Mouse (Mus musculus) heart, embryonic 13.5 days (tissue): ENCODE measurements around the gene Ric8b. TPM values are rescaled to one million over a fixed set of nuclear protein-coding genes. Genes with fewer than 3 reads are reported as not detected.

ENCODE experiments used
- ATAC-seq: fragments of 200-750 bp; cut with Nextera tagmentation; 2 replicates; pipeline ENCODE4 v1.8.0; 2017; ENCODE audit warnings: moderate TSS enrichment; ENCODE audit not compliant: insufficient number of reproducible peaks, low FRiP score, low TSS enrichment; ENCODE audit errors: extremely low read depth
- H3K27ac ChIP-seq: fragments of 300-500 bp; sonication (generic); replicated peaks from 2 replicates; pipeline ENCODE4 v1.5.1; 2015; ENCODE audit warnings: moderate library complexity, mild to moderate bottlenecking, inconsistent platforms
- H3K27me3 ChIP-seq: fragments of 300-500 bp; sonication (generic); replicated peaks from 2 replicates; pipeline ENCODE4 v1.6.1; 2015; ENCODE audit warnings: mild to moderate bottlenecking, inconsistent platforms
- H3K36me3 ChIP-seq: fragments of 300-500 bp; sonication (generic); 2 replicates; pipeline ENCODE4 v1.6.1; 2015; ENCODE audit warnings: mild to moderate bottlenecking, inconsistent platforms
- H3K4me1 ChIP-seq: fragments of 300-500 bp; sonication (generic); 2 replicates; pipeline ENCODE4 v1.6.1; 2015; ENCODE audit warnings: inconsistent platforms
- H3K4me2 ChIP-seq: fragments of 300-500 bp; sonication (generic); 2 replicates; pipeline ENCODE4 v1.6.1; 2015; ENCODE audit warnings: inconsistent platforms, mild to moderate bottlenecking, moderate library complexity
- H3K4me3 ChIP-seq: fragments of 300-500 bp; sonication (generic); 2 replicates; pipeline ENCODE4 v1.5.1; 2015; ENCODE audit warnings: moderate library complexity, mild to moderate bottlenecking, inconsistent platforms
- H3K9ac ChIP-seq: fragments of 300-500 bp; sonication (generic); 2 replicates; pipeline ENCODE4 v1.6.1; 2015; ENCODE audit warnings: inconsistent platforms, mild to moderate bottlenecking, moderate library complexity
- H3K9me3 ChIP-seq: fragments of 300-500 bp; sonication (generic); 2 replicates; pipeline ENCODE4 v1.6.1; 2016; ENCODE audit warnings: inconsistent platforms
- WGBS: fragments of 180-500 bp; shearing (Covaris S2); methylation state at CpG from one replicate; pipeline ENCODE4 v1.1.7; 2015; ENCODE audit warnings: mixed read lengths; 5-methylcytosine and 5-hydroxymethylcytosine counted together
- polyA plus RNA-seq: library from polyadenylated mRNA; unstranded; fragments of >200 nt; fragmentation: Nextera tagmentation; extraction: Ambion mirVana; gene quantifications from 2 replicates; pipeline ENCODE4 v1.2.1, GENCODE M21; 2015

The Ric8b gene
- polyA plus RNA-seq, 1 experiment from 2014 or later, result 14.3 TPM

- 84% methylated on average over 2 of the region's 2 CpGs for WGBS
- peaks cover 50% of the 10 kb centered on the region for H3K4me1 ChIP-seq
- peaks cover 38% of the 10 kb centered on the region for H3K36me3 ChIP-seq
- no peak overlapping the region for H3K4me3 ChIP-seq
- ATAC-seq, result no peak
- H3K4me2 ChIP-seq, result no peak overlapping the region
- peak overlapping the region; percentile 90; the same call in 1 of the 2 replicates for H3K27ac ChIP-seq
- H3K9me3 ChIP-seq, result no peaks in the 10 kb centered on the region
- no peaks in the 10 kb centered on the region for H3K27me3 ChIP-seq
- no peak overlapping the region for H3K9ac ChIP-seq
These were observed 49.1 kb downstream of the Ric8b start for GRCm38 (mm10) chr10:84966542-84966941.

- Histone ChIP-seq H3K27ac (peak overlapping the region; percentile 90), H3K9me3 (no peaks in the 10 kb centered on the region), H3K27me3 (no peaks in the 10 kb centered on the region), H3K36me3 (peaks cover 46% of the 10 kb centered on the region), H3K4me1 (peaks cover 43% of the 10 kb centered on the region), H3K9ac (peak overlapping the region; percentile 56), H3K4me2 (peak overlapping the region; percentile 51), H3K4me3 (no peak overlapping the region)
- WGBS, result 35% methylated on average over 6 of the region's 6 CpGs
- no peak for ATAC-seq
These were observed 50.2 kb downstream of the Ric8b start for GRCm38 (mm10) chr10:84967645-84968044.

DNA sequence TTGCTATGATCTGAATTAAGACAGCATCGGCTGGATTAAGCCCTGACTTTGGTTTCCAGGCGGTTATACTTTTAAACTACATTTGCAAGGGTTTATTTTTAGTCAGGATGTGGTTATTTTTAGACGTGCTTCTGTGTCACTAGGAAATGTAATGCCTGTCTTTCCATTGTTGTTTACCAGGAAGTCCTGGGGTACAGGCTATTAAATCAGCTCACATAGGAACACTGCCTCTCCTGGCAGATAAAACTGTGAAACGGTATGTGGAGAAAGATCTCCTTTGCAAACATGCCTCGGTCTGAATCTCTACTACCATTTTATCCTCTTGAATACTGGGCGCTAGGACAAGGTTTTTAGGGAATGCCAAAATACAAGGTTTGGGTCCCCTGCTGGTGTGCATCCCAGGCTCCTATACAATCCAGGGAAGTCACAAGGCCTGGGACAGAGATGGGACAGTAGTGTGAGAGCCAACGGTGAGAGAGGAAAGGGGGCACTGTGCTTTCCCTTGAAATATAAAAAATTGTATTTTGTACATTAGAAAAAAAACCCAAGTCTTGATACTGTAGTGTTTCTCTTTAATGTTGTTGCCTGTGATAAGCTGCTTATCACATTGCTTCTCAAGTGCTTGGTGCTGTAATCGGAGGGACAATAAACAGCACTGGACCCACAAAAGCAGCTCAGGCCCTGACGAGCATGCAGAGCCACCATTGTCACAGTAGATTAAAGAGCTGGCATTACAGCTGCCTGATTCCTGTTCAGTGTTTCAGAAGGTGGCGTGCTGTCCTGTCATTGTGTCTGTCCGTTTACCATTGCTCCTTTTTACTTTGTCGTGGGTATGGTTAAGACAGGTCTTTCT lies 51.7 kb downstream of the Ric8b start:
- Histone ChIP-seq H3K9me3 (no peaks in the 10 kb centered on the region), H3K27ac (peak overlapping the region; percentile 90), H3K36me3 (peaks cover 43% of the 10 kb centered on the region), H3K4me3 (0 out of 2 replicates have a peak overlapping the region, but pooled peaks have one; percentile 0), H3K27me3 (no peaks in the 10 kb centered on the region), H3K4me2 (peak overlapping the region; percentile 51), H3K4me1 (peaks cover 40% of the 10 kb centered on the region), H3K9ac (peak overlapping the region; percentile 52)
- ATAC-seq, result no peak
- WGBS, result 21% methylated on average over 12 of the region's 12 CpGs

DNA sequence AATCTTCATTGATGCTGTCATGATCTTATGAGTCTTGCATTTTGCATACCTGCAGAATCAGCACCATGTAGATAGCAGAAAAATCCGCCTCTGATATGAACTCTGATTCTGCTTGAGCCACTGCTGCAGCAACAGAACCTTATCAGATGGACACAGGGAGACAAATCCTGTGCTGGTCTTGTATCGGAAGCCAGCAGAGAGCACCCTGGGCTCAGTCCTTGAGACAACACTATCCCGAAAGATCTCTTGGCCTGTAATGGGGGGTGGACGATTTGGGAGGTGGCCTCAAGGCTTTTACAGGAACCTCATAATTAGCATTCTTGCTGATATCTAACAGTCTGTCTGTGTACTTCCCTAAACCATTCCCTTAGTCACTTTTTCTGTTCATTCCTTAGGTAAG lies 57.8 kb downstream of the Ric8b start:
- H3K4me2 ChIP-seq, result no peak overlapping the region
- peaks cover 61% of the 10 kb centered on the region for H3K36me3 ChIP-seq
- H3K27ac ChIP-seq, result no peak overlapping the region
- H3K27me3 ChIP-seq, result no peaks in the 10 kb centered on the region
- H3K9me3 ChIP-seq, result no peaks in the 10 kb centered on the region
- H3K4me1 ChIP-seq, result peaks cover 18% of the 10 kb centered on the region
- ATAC-seq, result no peak
- 73% methylated on average over 4 of the region's 4 CpGs for WGBS
- no peak overlapping the region for H3K4me3 ChIP-seq
- H3K9ac ChIP-seq, result no peak overlapping the region

DNA sequence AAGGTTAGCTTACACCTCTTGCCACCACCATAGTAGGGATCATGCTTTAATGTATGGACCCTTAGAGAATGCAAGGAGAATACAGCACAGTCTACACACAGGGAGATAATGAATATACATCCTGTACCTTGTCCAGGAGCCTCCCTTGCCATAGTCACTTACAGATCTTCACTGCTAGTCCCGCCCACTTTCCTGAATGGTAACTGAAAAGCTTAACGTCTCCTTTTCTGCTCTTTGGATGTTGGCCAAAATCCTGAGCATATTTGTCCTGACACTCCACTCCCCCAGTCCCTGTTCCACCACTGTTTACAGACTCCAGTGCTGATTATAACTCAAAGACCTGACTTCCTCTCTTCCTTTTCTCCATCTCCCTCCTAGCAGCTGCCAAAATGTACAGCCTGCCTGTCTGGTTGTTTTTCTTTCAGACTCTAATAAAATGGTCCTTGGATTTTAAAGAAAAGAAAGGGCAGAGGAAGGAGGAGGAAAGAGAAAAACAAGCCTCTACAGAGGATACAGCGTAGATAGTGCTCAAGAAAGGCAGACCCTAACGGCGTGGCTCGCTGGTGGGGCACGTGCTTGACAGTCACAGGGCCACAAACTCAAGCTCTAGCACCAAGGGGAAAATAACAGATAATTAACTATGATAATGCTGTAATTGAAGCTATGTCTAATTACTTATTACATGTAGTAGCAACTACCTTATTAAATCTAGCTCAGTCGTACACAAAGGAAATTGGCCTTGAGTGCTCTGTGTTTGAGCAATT lies 59.4 kb downstream of the Ric8b start:
- Histone ChIP-seq H3K36me3 (peaks cover 58% of the 10 kb centered on the region), H3K4me2 (no peak overlapping the region), H3K9ac (no peak overlapping the region), H3K9me3 (no peaks in the 10 kb centered on the region), H3K27ac (peak overlapping the region; percentile 84), H3K27me3 (no peaks in the 10 kb centered on the region), H3K4me3 (no peak overlapping the region), H3K4me1 (peaks cover 18% of the 10 kb centered on the region)
- ATAC-seq, result no peak; the same call in 1 of the 2 replicates
- WGBS, result 54% methylated on average over 8 of the region's 8 CpGs

DNA sequence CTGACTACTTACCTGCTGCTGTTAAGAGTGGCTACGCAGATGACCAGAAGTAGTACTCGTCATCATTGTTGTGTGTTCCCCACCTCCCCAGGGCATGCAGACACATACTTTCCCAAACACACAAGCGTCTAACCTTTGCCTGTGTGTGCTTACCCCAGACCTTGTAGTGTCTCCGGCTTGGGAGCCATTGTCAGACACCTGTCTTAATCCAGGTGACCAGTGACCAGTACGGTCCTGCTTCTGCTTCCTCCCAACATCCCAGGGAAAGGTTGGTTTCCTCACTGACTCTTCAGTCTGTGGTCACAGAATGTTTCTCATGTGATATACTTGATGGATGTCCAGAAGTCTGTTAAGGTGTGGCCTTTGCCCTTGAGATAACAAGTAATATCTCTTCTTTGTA lies 62.9 kb downstream of the Ric8b start:
- no peaks in the 10 kb centered on the region for H3K9me3 ChIP-seq
- H3K4me1 ChIP-seq, result peaks cover 22% of the 10 kb centered on the region
- no peak overlapping the region for H3K4me3 ChIP-seq
- no peaks in the 10 kb centered on the region for H3K27me3 ChIP-seq
- H3K9ac ChIP-seq, result no peak overlapping the region
- peaks cover 51% of the 10 kb centered on the region for H3K36me3 ChIP-seq
- 90% methylated on average over 5 of the region's 5 CpGs for WGBS
- H3K27ac ChIP-seq, result no peak overlapping the region
- no peak for ATAC-seq
- no peak overlapping the region for H3K4me2 ChIP-seq

DNA sequence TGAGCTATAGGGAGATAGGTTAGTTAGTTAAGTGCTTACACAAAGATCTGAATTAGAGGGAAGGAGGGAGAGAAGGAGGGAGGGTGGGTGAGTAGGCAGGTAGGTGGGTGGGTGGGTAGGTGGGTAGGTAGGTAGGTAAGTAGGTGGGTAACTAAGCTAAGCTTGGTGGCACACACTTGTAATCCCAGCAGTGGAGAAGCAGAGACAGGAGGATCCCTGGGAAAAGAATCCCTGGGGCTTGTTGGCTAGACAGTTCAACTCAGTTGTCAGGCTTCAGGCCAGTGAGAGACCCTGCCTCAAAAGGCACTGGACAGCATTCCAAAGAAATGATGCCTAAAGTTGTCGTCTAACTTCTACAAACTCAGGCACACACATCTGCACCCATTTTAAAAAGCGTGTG lies 64.0 kb downstream of the Ric8b start:
- 90% methylated on average over 2 of the region's 2 CpGs for WGBS
- H3K4me1 ChIP-seq, result peaks cover 16% of the 10 kb centered on the region
- H3K9ac ChIP-seq, result no peak overlapping the region
- no peak overlapping the region for H3K4me2 ChIP-seq
- peaks cover 50% of the 10 kb centered on the region for H3K36me3 ChIP-seq
- no peaks in the 10 kb centered on the region for H3K27me3 ChIP-seq
- ATAC-seq, result no peak
- H3K4me3 ChIP-seq, result no peak overlapping the region
- no peaks in the 10 kb centered on the region for H3K9me3 ChIP-seq
- no peak overlapping the region for H3K27ac ChIP-seq

- no peak for ATAC-seq
- H3K4me3 ChIP-seq, result no peak overlapping the region
- no peaks in the 10 kb centered on the region for H3K27me3 ChIP-seq
- peaks cover 60% of the 10 kb centered on the region for H3K36me3 ChIP-seq
- no peak overlapping the region for H3K9ac ChIP-seq
- H3K27ac ChIP-seq, result no peak overlapping the region
- no peaks in the 10 kb centered on the region for H3K9me3 ChIP-seq
- peaks cover 6% of the 10 kb centered on the region; the same call in 1 of the 2 replicates for H3K4me1 ChIP-seq
- H3K4me2 ChIP-seq, result no peak overlapping the region
- WGBS, result 80% methylated on average over 7 of the region's 7 CpGs
These were observed 65.3 kb downstream of the Ric8b start for GRCm38 (mm10) chr10:84982675-84983074.

DNA sequence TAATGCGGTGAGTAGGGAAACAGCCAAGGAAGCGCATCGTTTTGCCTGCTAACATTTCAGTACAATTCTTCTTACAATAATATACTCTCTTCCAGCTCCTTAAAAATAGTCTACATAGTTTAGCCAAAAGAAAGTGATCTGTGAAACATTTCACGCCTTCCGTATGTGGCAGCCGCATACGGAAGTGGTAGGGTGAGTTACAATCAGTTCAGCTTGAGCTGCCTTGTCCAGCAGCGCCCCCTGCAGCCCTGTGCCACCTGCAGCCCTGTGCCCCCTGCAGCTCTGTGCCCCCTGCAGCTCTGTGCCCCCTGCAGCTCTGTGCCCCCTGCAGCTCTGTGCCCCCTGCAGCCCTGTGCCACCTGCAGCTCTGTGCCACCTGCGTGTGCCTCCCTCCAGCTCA lies 68.5 kb downstream of the Ric8b start:
- Histone ChIP-seq H3K27ac (no peak overlapping the region), H3K4me1 (peaks cover 9% of the 10 kb centered on the region; the same call in 1 of the 2 replicates), H3K9me3 (no peaks in the 10 kb centered on the region), H3K4me3 (no peak overlapping the region), H3K36me3 (peaks cover 53% of the 10 kb centered on the region), H3K9ac (no peak overlapping the region), H3K27me3 (no peaks in the 10 kb centered on the region), H3K4me2 (no peak overlapping the region)
- WGBS, result 80% methylated on average over 9 of the region's 9 CpGs
- ATAC-seq, result no peak

GRCm38 (mm10) chr10:84987666-84988065 lies 70.2 kb downstream of the Ric8b start:
- Histone ChIP-seq H3K36me3 (peaks cover 52% of the 10 kb centered on the region), H3K9me3 (no peaks in the 10 kb centered on the region), H3K9ac (no peak overlapping the region), H3K27me3 (no peaks in the 10 kb centered on the region), H3K4me3 (no peak overlapping the region), H3K27ac (no peak overlapping the region), H3K4me1 (peaks cover 9% of the 10 kb centered on the region; the same call in 1 of the 2 replicates), H3K4me2 (no peak overlapping the region)
- 84% methylated on average over 4 of the region's 4 CpGs for WGBS
- no peak for ATAC-seq

DNA sequence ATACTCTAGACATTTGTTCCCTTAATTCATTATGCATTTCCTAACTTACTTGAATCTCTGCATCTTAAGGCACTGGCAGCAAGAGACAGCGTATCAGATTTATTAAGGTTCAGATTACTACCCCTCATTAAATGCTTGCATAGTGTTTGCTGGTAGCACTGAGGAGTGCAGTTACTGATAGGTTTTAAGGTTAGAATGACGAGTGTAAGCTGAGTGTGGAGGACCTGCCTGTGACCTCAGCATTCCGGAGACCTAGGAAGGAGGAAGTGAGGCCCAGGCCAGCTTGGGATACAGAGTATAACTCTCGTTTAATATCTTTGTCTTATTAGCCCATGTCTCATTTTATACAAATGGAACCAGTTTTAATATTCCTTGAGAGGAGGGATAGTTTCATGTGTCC lies 71.2 kb downstream of the Ric8b start:
- 55% methylated on average over 4 of the region's 4 CpGs for WGBS
- no peak overlapping the region for H3K9ac ChIP-seq

More for the DNA sequence above, 71.2 kb downstream of the Ric8b start:
- Histone ChIP-seq H3K4me1 (peaks cover 9% of the 10 kb centered on the region; the same call in 1 of the 2 replicates), H3K27ac (no peak overlapping the region), H3K4me2 (no peak overlapping the region), H3K36me3 (peaks cover 47% of the 10 kb centered on the region), H3K27me3 (no peaks in the 10 kb centered on the region), H3K4me3 (no peak overlapping the region), H3K9me3 (no peaks in the 10 kb centered on the region)
- ATAC-seq, result no peak
